Mouse (Mus musculus) hematopoietic stem cell, adult 5-6 weeks (primary cell): ENCODE data around the gene Olfr248. TPM values are rescaled to one million over a fixed set of nuclear protein-coding genes. Genes with fewer than 3 reads are reported as not detected.
A peak's percentile ranks its signal among the peaks of the same experiment; 100 is the strongest.

Experiments
- ATAC-seq, 2 experiments: fragments of 125-278 bp in 1 of 2; replicated peaks in 1 of 2; 2 replicates each; pipeline ENCODE4 v1.8.0; 2016 to 2017; ENCODE audit warnings: inconsistent platforms in 2 of 2, mild to moderate bottlenecking in 2 of 2, moderate number of reproducible peaks in 2 of 2, low read depth in 1 of 2, moderate TSS enrichment in 1 of 2; ENCODE audit not compliant: low FRiP score in 2 of 2, poor library complexity in 2 of 2, severe bottlenecking in 2 of 2, insufficient read depth in 1 of 2, low TSS enrichment in 1 of 2
- total RNA-seq: library from RNA; stranded (forward); fragments of 172-1452, 232-1000 nt; gene quantifications from 2 replicates; pipeline ENCODE4 v1.2.3, GENCODE M21; 2017

The Olfr248 gene
- total RNA-seq, result 0.25 TPM in 1 of 2 replicates, not detected in the other

GRCm38 (mm10) chr1:174390746-174391145 is at the start of gene Olfr248:
TSS of gene Olfr248 (plus strand) at chr1:174391046.
- no peak for ATAC-seq

GRCm38 (mm10) chr1:174353636-174354035 is 37.2 kb upstream of the Olfr248 start:
- ATAC-seq, result peak; percentile 54 to 66; a peak in 2 of 4 replicates

GRCm38 (mm10) chr1:174354640-174355039 is 36.2 kb upstream of the Olfr248 start:
- ATAC-seq, result peak; percentile 75 to 81; a peak in 3 of 4 replicates

- ATAC-seq, result peak; percentile 72 to 80
Observed at GRCm38 (mm10) chr1:174364882-174365451, 25.9 kb upstream of the Olfr248 start, which contains the start of gene Olfr417. TSS of gene Olfr417 (plus strand) at chr1:174365122.

- ATAC-seq, result no peak
Observed at GRCm38 (mm10) chr1:174373799-174374198, 17.0 kb upstream of the Olfr248 start.

GRCm38 (mm10) chr1:174422959-174423358 is 32.1 kb downstream of the Olfr248 start:
- no peak; a peak in 1 of 4 replicates for ATAC-seq

- no peak for ATAC-seq
Observed at GRCm38 (mm10) chr1:174423764-174424163, 32.9 kb downstream of the Olfr248 start, which contains the start of gene Olfr414. TSS of gene Olfr414 (plus strand) at chr1:174424064.

GRCm38 (mm10) chr1:174426180-174426986 is 35.5 kb downstream of the Olfr248 start:
- ATAC-seq, result no peak

- no peak for ATAC-seq
Observed at GRCm38 (mm10) chr1:174427402-174427801, 36.6 kb downstream of the Olfr248 start.

- no peak; a peak in 1 of 4 replicates for ATAC-seq
Observed at GRCm38 (mm10) chr1:174428407-174428806, 37.6 kb downstream of the Olfr248 start.

- no peak for ATAC-seq
Observed at GRCm38 (mm10) chr1:174434121-174434520, 43.3 kb downstream of the Olfr248 start.

Other genes starting within 250 kb of the Olfr248 start
- not detected in 2 replicates for gene Olfr420, start 235.4 kb upstream of the Olfr248 start, total RNA-seq
- gene Spta1, start 218.3 kb upstream of the Olfr248 start, total RNA-seq, result 2.4 and 11.4 TPM in 2 replicates
- gene Olfr419, start 139.0 kb upstream of the Olfr248 start, total RNA-seq, result not detected in 2 replicates
- not detected in 2 replicates for gene Mptx1, start 60.5 kb upstream of the Olfr248 start, total RNA-seq
- gene Olfr417, start 25.9 kb upstream of the Olfr248 start, total RNA-seq, result 0.56 and 3.6 TPM in 2 replicates
- 0.38 TPM in 1 of 2 replicates, not detected in the other for gene Olfr414, start 33.0 kb downstream of the Olfr248 start, total RNA-seq
- not detected in 2 replicates for gene Olfr220, start 51.0 kb downstream of the Olfr248 start, total RNA-seq
- 0.15 and 0.56 TPM in 2 replicates for gene Fmn2, start 110.8 kb downstream of the Olfr248 start, total RNA-seq